In the genomic region with DNA sequence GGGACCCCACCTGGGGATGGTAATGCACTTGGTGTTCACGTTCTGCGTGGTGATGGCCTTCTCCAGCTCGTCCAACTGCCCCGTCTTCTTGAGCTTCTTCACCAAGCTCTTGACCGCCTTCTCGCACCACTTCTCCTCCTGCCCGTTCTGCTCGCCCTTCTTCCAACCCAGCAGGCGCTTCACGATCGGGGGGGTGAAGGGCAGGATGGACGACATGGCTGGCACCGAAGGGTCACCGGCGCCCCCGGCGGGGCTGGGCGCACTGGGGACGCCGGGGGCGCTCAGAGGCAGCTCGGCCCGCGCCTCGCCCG, we compare ENCODE assay signal across 8 mouse cellular contexts. TPM values are rescaled to one million over a fixed set of nuclear protein-coding genes. Genes with fewer than 3 reads are reported as not detected.
DNase-seq lines count a peak whose midpoint lies in the region; ATAC-seq and TF ChIP-seq lines count a peak whose summit lies in the region.

No protein-coding gene starts in this region.

- H3K4me2 ChIP-seq in liver, embryonic 13.5 days, result peak overlapping the region; percentile 100

- WGBS in heart, adult 2 months, result 0% methylated on average over 26 of the region's 26 CpGs
- WGBS in forebrain, embryonic 10.5 days, result under 1% methylated on average over 26 of the region's 26 CpGs
- WGBS in liver, embryonic 13.5 days (ENCODE audit: insufficient replicate concordance), result under 1% methylated on average over 25 of the region's 26 CpGs

- peaks cover 2% of the 10 kb centered on the region for H3K4me1 ChIP-seq in heart, adult 2 months (ENCODE audit: control insufficient read depth, insufficient read depth, low read length)
- peaks cover 79% of the 10 kb centered on the region for H3K4me1 ChIP-seq in forebrain, embryonic 10.5 days
- peaks cover 83% of the 10 kb centered on the region for H3K4me1 ChIP-seq in liver, embryonic 13.5 days (replicated peaks)

- TF ChIP-seq POLR2A in heart, adult 2 months (IDR thresholded peaks at IDR 0.05; ENCODE audit: insufficient read depth, low read depth, low read length), result no peak

- peak overlapping the region; percentile 89 for H3K9ac ChIP-seq in heart, adult 2 months (ENCODE audit: low read depth, low read length)
- peak overlapping the region; percentile 90 for H3K9ac ChIP-seq in liver, embryonic 13.5 days

- no peak for TF ChIP-seq EP300 in heart, adult 2 months (IDR thresholded peaks at IDR 0.05; ENCODE audit: insufficient read depth, low read depth, low read length)

- H3K36me3 ChIP-seq in heart, adult 2 months (ENCODE audit: control insufficient read depth, insufficient read depth, low read length), result no peaks in the 10 kb centered on the region
- H3K36me3 ChIP-seq in forebrain, embryonic 10.5 days (replicated peaks), result 0 out of 2 replicates have a peak, but pooled peaks cover 8% of the 10 kb centered on the region
- H3K36me3 ChIP-seq in liver, embryonic 13.5 days, result no peaks in the 10 kb centered on the region; the same call in 1 of the 2 replicates

- no peaks in the 10 kb centered on the region for H3K27me3 ChIP-seq in heart, adult 2 months (ENCODE audit: control insufficient read depth, insufficient read depth, low read length)
- peaks cover 4% of the 10 kb centered on the region; the same call in 1 of the 2 replicates for H3K27me3 ChIP-seq in forebrain, embryonic 10.5 days (ENCODE audit: poor library complexity, severe bottlenecking)
- no peaks in the 10 kb centered on the region for H3K27me3 ChIP-seq in liver, embryonic 13.5 days

- DNase-seq in heart, adult 2 months, result no peak
- DNase-seq in heart, adult 18-20 months, result no peak
- peak; percentile 44 for DNase-seq in 416B (ENCODE audit: low read depth)
- DNase-seq in forebrain, embryonic 10.5 days (ENCODE audit: extremely low spot score, low spot score), result no peak
- DNase-seq in liver, embryonic 13.5 days, result no peak
- no peak for DNase-seq in frontal cortex, postnatal 36 days (ENCODE audit: low spot score in 2 of 2)
- no peak for DNase-seq in cerebellum, adult 11 months
- no peak for DNase-seq in adrenal gland, adult 8-10 months

- H3K9me3 ChIP-seq in forebrain, embryonic 10.5 days, result peaks cover 4% of the 10 kb centered on the region; the same call in 1 of the 2 replicates
- 0 out of 2 replicates have a peak, but pooled peaks cover 6% of the 10 kb centered on the region for H3K9me3 ChIP-seq in liver, embryonic 13.5 days (replicated peaks)

- no peaks in the 10 kb centered on the region for H3K79me2 ChIP-seq in heart, adult 2 months (replicated peaks; ENCODE audit: control insufficient read depth, insufficient read depth, low read length)

- TF ChIP-seq CTCF in heart, adult 2 months (IDR thresholded peaks at IDR 0.05), result no peak

- 0 out of 2 replicates have a peak, but pooled peaks have one; percentile 0 for ATAC-seq in liver, embryonic 13.5 days (ENCODE audit: low read depth)

- H3K27ac ChIP-seq in heart, adult 2 months, result peak overlapping the region; percentile 82
- peak overlapping the region; percentile 99 for H3K27ac ChIP-seq in forebrain, embryonic 10.5 days
- H3K27ac ChIP-seq in liver, embryonic 13.5 days, result peak overlapping the region; percentile 95

- H3K4me3 ChIP-seq in heart, adult 2 months, result peak overlapping the region; percentile 94
- peak overlapping the region; percentile 88 for H3K4me3 ChIP-seq in forebrain, embryonic 10.5 days
- peak overlapping the region; percentile 88 for H3K4me3 ChIP-seq in liver, embryonic 13.5 days (replicated peaks)

- intact Hi-C loops in heart, adult 2 months (cut with DNase I), result loop anchor here (5.0 kb wide), 3 partner anchors 85 to 155 kb away; partner anchors contain the start of genes Aagab and Iqch

RNA-seq across cellular contexts. Expression of gene Smad3, which starts 0.4 kb away (rescaled TPM):
- 10 to 100 TPM; 12.4 to 13.0 TPM for total RNA-seq in heart, adult 2 months (2021)
- polyA plus RNA-seq in heart, adult 2 months (2012; rRNA removed), result 18.4 and 24.0 TPM in 2 replicates
- 10 to 100 TPM in 1 of 2 experiments, 1 to 10 TPM in 1; 9.1 to 10.3 TPM for total RNA-seq in heart, adult 18-20 months (2021)
- polyA plus RNA-seq in forebrain, embryonic 10.5 days (2016; fragmentation: Nextera tagmentation; extraction: Ambion mirVana), result 22.1 and 25.5 TPM in 2 replicates
- polyA plus RNA-seq in liver, embryonic 13.5 days (2015; fragmentation: Nextera tagmentation; extraction: Ambion mirVana), result 2.7 and 3.0 TPM in 2 replicates
- total RNA-seq in adrenal gland, adult 8-10 months (2022), result 10 to 100 TPM; 27.0 to 49.6 (median 37.1) TPM
